Mouse (Mus musculus): ENCODE results near the gene 1700067K01Rik. TPM values are rescaled to one million over a fixed set of nuclear protein-coding genes. Genes with fewer than 3 reads are reported as not detected.
A peak's percentile ranks its signal among the peaks of the same experiment; 100 is the strongest.

Gene 1700067K01Rik
- total and polyA plus RNA-seq, 3 experiments: 0.53 to 0.69 TPM; not detected in 1

DNA sequence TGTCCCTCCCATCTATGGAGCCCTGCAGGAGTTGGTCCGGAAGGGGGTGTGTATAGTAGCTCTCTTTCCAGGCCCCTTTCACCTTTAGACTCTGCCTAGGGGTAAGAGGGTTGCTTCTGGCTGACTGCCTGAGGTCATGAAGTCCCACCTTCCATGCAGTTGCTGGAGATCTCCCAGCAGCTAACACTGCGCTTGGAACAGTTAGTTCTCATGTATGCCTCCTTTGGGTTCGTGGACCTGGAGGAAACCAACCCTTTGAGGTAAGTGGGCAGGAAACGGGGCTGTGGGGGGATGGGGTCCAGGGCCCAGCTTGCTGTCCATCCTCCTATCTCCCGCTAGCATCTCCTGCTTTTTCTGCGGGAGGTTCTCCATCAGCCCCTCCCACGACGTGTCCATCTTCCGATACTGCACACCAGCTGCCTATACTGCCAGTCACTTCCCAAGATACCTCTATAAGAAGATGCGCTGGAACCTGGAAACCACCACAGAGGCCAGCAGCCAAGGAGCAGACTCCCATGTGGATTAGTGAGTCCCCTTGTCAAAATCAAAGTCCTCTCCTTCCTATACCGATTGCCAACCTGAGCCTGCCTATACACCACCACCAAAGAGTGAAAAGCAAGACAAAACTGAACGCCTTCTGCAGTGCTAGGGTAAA, 1.8 kb downstream of the 1700067K01Rik start:
- Histone ChIP-seq H3K27ac (ENCODE audit: control insufficient read depth, low read depth, low read length) (no peak overlapping the region; the same call in 1 of the 2 replicates), H3K9me3 (replicated peaks; ENCODE audit: insufficient read depth, low read length) (no peaks in the 10 kb centered on the region), H3K36me3 (ENCODE audit: control insufficient read depth in 1 of 2, insufficient read depth in 2 of 2, low read length in 2 of 2) (peaks cover 3 to 18% of the 10 kb centered on the region in 2 experiments; a peak in 2 of 4 replicates), H3K27me3 (ENCODE audit: control insufficient read depth in 1 of 2, insufficient read depth in 2 of 2, low read length in 2 of 2) (no peaks in the 10 kb centered on the region), H3K4me3 (ENCODE audit: control insufficient read depth in 1 of 2, insufficient read depth in 1 of 2, low read depth in 2 of 2, low read length in 2 of 2) (no peak overlapping the region), H3K79me2 (ENCODE audit: control insufficient read depth, insufficient read depth, low read length, poor library complexity) (peaks cover 15% of the 10 kb centered on the region), H3K9ac (ENCODE audit: control insufficient read depth, low read depth, low read length, poor library complexity, severe bottlenecking) (no peak overlapping the region), H3K4me1 (ENCODE audit: control insufficient read depth in 1 of 2, insufficient read depth in 2 of 2, low read length in 2 of 2) (peaks cover 4 to 29% of the 10 kb centered on the region in 2 experiments; a peak in 3 of 4 replicates)
- DNase-seq (ENCODE audit: low read depth, low spot score): no peak
- no peak for TF ChIP-seq MYB (IDR thresholded peaks at IDR 0.05; ENCODE audit: low read depth, low read length)
- no peak for TF ChIP-seq POLR2AphosphoS5 (IDR thresholded peaks at IDR 0.05; ENCODE audit: borderline replicate concordance, low read depth, low read length)
- TF ChIP-seq CHD2 (IDR thresholded peaks at IDR 0.05; ENCODE audit: low read length): no peak
- no peak for TF ChIP-seq MYC (IDR thresholded peaks at IDR 0.05; ENCODE audit: low read depth, low read length)
- TF ChIP-seq USF2 (IDR thresholded peaks at IDR 0.05; ENCODE audit: borderline replicate concordance in 1 of 2, insufficient read depth in 1 of 2, low read depth in 1 of 2, low read length in 2 of 2): no peak
- TF ChIP-seq USF1 (IDR thresholded peaks at IDR 0.05; ENCODE audit: low read depth, low read length): no peak
- TF ChIP-seq MXI1 (IDR thresholded peaks at IDR 0.05; ENCODE audit: low read depth, low read length): no peak
- TF ChIP-seq RCOR1 (IDR thresholded peaks at IDR 0.05; ENCODE audit: low read depth, low read length): no peak

DNA sequence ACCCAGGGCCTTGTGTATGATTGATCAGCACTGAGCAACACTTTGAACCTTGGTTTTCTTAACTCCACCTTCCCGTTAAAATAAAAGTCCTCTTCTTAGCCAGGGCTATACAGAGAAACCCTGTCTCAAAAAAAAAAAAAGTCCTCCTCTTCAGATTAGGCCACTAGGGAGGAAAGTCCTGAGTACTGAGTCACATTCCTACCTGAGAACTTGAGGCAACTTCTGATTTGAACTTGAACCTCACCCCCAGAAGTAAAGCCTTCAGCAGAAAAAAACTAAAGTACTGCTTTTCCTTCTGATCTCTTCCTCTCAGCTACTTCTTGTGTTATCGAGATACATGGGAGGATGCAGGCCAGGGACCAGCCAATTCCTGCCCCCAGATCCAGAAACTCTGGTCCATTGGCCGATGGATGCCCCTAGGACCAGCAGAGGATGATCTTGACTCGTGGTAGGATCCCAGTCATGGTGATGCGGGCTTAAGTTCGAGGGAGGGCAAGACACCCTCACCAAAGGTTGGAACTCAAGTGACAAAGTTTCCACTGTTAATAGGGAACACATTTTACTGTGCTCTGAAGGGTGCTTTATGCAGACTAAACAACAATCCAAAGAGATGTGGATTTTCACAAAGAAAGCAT, 2.4 kb downstream of the 1700067K01Rik start:
- no peaks in the 10 kb centered on the region for H3K9me3 ChIP-seq (replicated peaks; ENCODE audit: insufficient read depth, low read length)
- peaks cover 4 to 28% of the 10 kb centered on the region in 2 experiments; a peak in 3 of 4 replicates for H3K4me1 ChIP-seq (ENCODE audit: control insufficient read depth in 1 of 2, insufficient read depth in 2 of 2, low read length in 2 of 2)
- peaks cover 9% of the 10 kb centered on the region for H3K79me2 ChIP-seq (ENCODE audit: control insufficient read depth, insufficient read depth, low read length, poor library complexity)
- H3K4me3 ChIP-seq (ENCODE audit: control insufficient read depth in 1 of 2, insufficient read depth in 1 of 2, low read depth in 2 of 2, low read length in 2 of 2): peak overlapping the region; percentile 65 to 76
- H3K27ac ChIP-seq (ENCODE audit: control insufficient read depth, low read depth, low read length): peak overlapping the region; percentile 70
- H3K36me3 ChIP-seq (ENCODE audit: control insufficient read depth in 1 of 2, insufficient read depth in 2 of 2, low read length in 2 of 2): peaks cover 3 to 18% of the 10 kb centered on the region in 2 experiments; a peak in 2 of 4 replicates
- DNase-seq (ENCODE audit: low read depth, low spot score): peak; percentile 47
- H3K9ac ChIP-seq (ENCODE audit: control insufficient read depth, low read depth, low read length, poor library complexity, severe bottlenecking): peak overlapping the region; percentile 78
- no peaks in the 10 kb centered on the region for H3K27me3 ChIP-seq (ENCODE audit: control insufficient read depth in 1 of 2, insufficient read depth in 2 of 2, low read length in 2 of 2)
- TF ChIP-seq RAD21 (IDR thresholded peaks at IDR 0.05; ENCODE audit: low read depth, low read length) (no peak), POLR2A (IDR thresholded peaks at IDR 0.05; ENCODE audit: control insufficient read depth in 1 of 2, insufficient read depth in 1 of 2, low read depth in 1 of 2, low read length in 2 of 2, poor library complexity in 1 of 2) (no peak), CHD2 (IDR thresholded peaks at IDR 0.05; ENCODE audit: low read length) (no peak), ETS1 (IDR thresholded peaks at IDR 0.05; ENCODE audit: low read depth, low read length) (no peak), MAZ (IDR thresholded peaks at IDR 0.05; ENCODE audit: low read depth, low read length) (no peak), ZNF384 (IDR thresholded peaks at IDR 0.05; ENCODE audit: low read depth, low read length) (peak; percentile 84), MAX (IDR thresholded peaks at IDR 0.05; ENCODE audit: low read length) (no peak)
